In the genomic region with DNA sequence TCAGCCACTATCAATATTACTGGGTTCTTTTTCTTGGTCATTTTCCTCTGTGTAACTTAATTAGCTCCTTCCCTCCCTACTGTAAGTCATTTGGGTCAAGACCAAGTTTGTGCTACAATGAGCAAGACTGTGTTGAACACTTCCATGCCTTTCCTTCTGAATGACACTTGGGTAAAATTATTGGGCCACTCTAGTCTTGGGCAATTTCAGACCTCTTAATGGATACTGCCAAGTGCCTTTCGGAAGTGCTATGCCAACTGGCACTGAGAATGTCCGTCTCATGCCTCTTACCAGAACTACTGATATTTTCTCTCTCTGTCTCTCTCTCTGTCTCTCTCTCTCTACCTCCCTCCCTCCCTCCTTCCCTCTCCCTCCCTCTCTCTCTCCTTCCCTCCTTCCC, we compare ENCODE assay signal across 26 mouse cellular contexts.
DNase-seq lines count a peak whose midpoint lies in the region; ATAC-seq and TF ChIP-seq lines count a peak whose summit lies in the region.
"Had no signal": no experiment of that assay in that cellular context is flagged by ENCODE, and none has a peak within 500 bp of the region (broad histone marks: within the 10 kb centered on the region; RNA-seq: fewer than 3 reads in every experiment).

No protein-coding gene starts in this region.

- no peak overlapping the region for H3K27ac ChIP-seq in lung, postnatal 0 days (ENCODE audit: low read length)
- H3K27ac ChIP-seq: embryonic facial prominence, embryonic 10.5 days; embryonic facial prominence, embryonic 13.5 days; forebrain, embryonic 12.5 days; forebrain, embryonic 15.5 days; heart, adult 2 months; hindbrain, embryonic 10.5 days; hindbrain, embryonic 13.5 days; intestine, embryonic 15.5 days had no signal

- DNase-seq in adrenal gland, postnatal 14 days: peak; percentile 21
- DNase-seq in adrenal gland, postnatal 10 days: no peak
- DNase-seq in lung, postnatal 0 days (ENCODE audit: low spot score): peak; percentile 46
- peak; percentile 65 for DNase-seq in lung, postnatal 25 days (ENCODE audit: low spot score)
- DNase-seq in heart, postnatal 4 days: no peak
- no peak for DNase-seq in heart, adult 9 months (ENCODE audit: low spot score in 2 of 2)
- DNase-seq: adrenal gland, postnatal 25 days; B cell, adult 2 months; cerebellum, adult 11-12 months; cerebellum, adult 8-10 months; cerebellum, postnatal 36 days; embryo, embryonic 11 days; gastrocnemius, postnatal 36 days had no signal

- TF ChIP-seq CTCF in lung, postnatal 0 days (IDR thresholded peaks at IDR 0.05): no peak

- no peaks in the 10 kb centered on the region for H3K27me3 ChIP-seq in lung, postnatal 0 days (replicated peaks; ENCODE audit: insufficient read depth, low read length)
- H3K27me3 ChIP-seq: embryonic facial prominence, embryonic 13.5 days; forebrain, embryonic 12.5 days; forebrain, embryonic 15.5 days; hindbrain, embryonic 13.5 days; intestine, embryonic 15.5 days; Patski had no signal

- H3K36me3 ChIP-seq in lung, postnatal 0 days (ENCODE audit: insufficient read depth, low read length): no peaks in the 10 kb centered on the region
- H3K36me3 ChIP-seq: embryonic facial prominence, embryonic 10.5 days; embryonic facial prominence, embryonic 13.5 days; forebrain, embryonic 12.5 days; forebrain, embryonic 15.5 days; G1E; hindbrain, embryonic 10.5 days; hindbrain, embryonic 13.5 days; intestine, embryonic 15.5 days had no signal

- H3K4me3 ChIP-seq in lung, postnatal 0 days (ENCODE audit: low read depth, low read length): no peak overlapping the region
- H3K4me3 ChIP-seq: embryonic facial prominence, embryonic 10.5 days; embryonic facial prominence, embryonic 13.5 days; erythroblast, embryonic 14.5 days; forebrain, embryonic 12.5 days; forebrain, embryonic 15.5 days; heart, adult 2 months; hindbrain, embryonic 10.5 days; hindbrain, embryonic 13.5 days; intestine, embryonic 15.5 days had no signal

- no peak for TF ChIP-seq EP300 in lung, postnatal 0 days (IDR thresholded peaks at IDR 0.05)

- 73% methylated on average over 2 of the region's 2 CpGs for WGBS in lung, postnatal 0 days

- H3K9ac ChIP-seq in lung, postnatal 0 days (replicated peaks; ENCODE audit: low read depth): no peak overlapping the region
- H3K9ac ChIP-seq: embryonic facial prominence, embryonic 13.5 days; forebrain, embryonic 12.5 days; forebrain, embryonic 15.5 days; hindbrain, embryonic 13.5 days; intestine, embryonic 15.5 days had no signal

- ATAC-seq in lung, postnatal 0 days: peak; percentile 44
- ATAC-seq: hindbrain, embryonic 16.5 days; intestine, embryonic 15.5 days; Patski had no signal

- H3K9me3 ChIP-seq in lung, postnatal 0 days (ENCODE audit: low read length): no peaks in the 10 kb centered on the region
- H3K9me3 ChIP-seq: embryonic facial prominence, embryonic 10.5 days; embryonic facial prominence, embryonic 13.5 days; forebrain, embryonic 12.5 days; forebrain, embryonic 15.5 days; G1E; hindbrain, embryonic 10.5 days; hindbrain, embryonic 13.5 days; intestine, embryonic 15.5 days had no signal

- no peak overlapping the region for H3K4me2 ChIP-seq in lung, postnatal 0 days (replicated peaks; ENCODE audit: low read depth, low read length)
- H3K4me2 ChIP-seq: embryonic facial prominence, embryonic 13.5 days; forebrain, embryonic 12.5 days; forebrain, embryonic 15.5 days; heart, embryonic 11.5 days; hindbrain, embryonic 13.5 days; intestine, embryonic 15.5 days had no signal

- no peaks in the 10 kb centered on the region for H3K4me1 ChIP-seq in lung, postnatal 0 days (ENCODE audit: insufficient read depth, low read depth, low read length)
- H3K4me1 ChIP-seq: embryonic facial prominence, embryonic 10.5 days; embryonic facial prominence, embryonic 13.5 days; intestine, embryonic 15.5 days had no signal

Comparison
In these comparisons a context has a peak if more than half of its experiments do, and no peak if none do; other contexts are left out.
1. DNase-seq: peak in adrenal gland, postnatal 14 days (single experiment), lung, postnatal 0 days (single experiment) and lung, postnatal 25 days (single experiment); none in adrenal gland, postnatal 10 days (single experiment), heart, postnatal 4 days (single experiment) and heart, adult 9 months (0 of 2).